Mouse (Mus musculus) liver, embryonic 11.5 days (tissue): ENCODE data around the gene Kdm6a. TPM values are rescaled to one million over a fixed set of nuclear protein-coding genes. Genes with fewer than 3 reads are reported as not detected.

Experiments
- ATAC-seq: fragments of 200-750 bp; cut with Nextera tagmentation; replicated peaks from 2 replicates; pipeline ENCODE4 v1.8.0; 2017; ENCODE audit warnings: moderate number of reproducible peaks, mild to moderate bottlenecking, moderate TSS enrichment, moderate library complexity; ENCODE audit not compliant: low FRiP score
- DNase-seq: peaks from one replicate; pipeline ENCODE4 v3.0.0-alpha.2; 2017; ENCODE audit warnings: low spot score
- H3K27ac ChIP-seq: fragments of 300-500 bp; sonication (generic); 2 replicates; pipeline ENCODE4 v1.5.1; 2014; ENCODE audit warnings: mild to moderate bottlenecking, low read depth, low read length, control low read depth
- H3K27me3 ChIP-seq: fragments of 300-500 bp; sonication (generic); replicated peaks from 2 replicates; pipeline ENCODE4 v1.6.1; 2014; ENCODE audit warnings: low read length, mixed read lengths; ENCODE audit not compliant: control insufficient read depth, insufficient read depth
- H3K36me3 ChIP-seq: fragments of 300-500 bp; sonication (generic); 2 replicates; pipeline ENCODE4 v1.6.1; 2014; ENCODE audit warnings: mild to moderate bottlenecking, low read length, moderate library complexity, mixed read lengths; ENCODE audit not compliant: control insufficient read depth, insufficient read depth
- H3K4me1 ChIP-seq: fragments of 300-500 bp; sonication (generic); replicated peaks from 2 replicates; pipeline ENCODE4 v1.6.1; 2014; ENCODE audit warnings: low read length, mixed read lengths; ENCODE audit not compliant: control insufficient read depth, insufficient read depth
- H3K4me2 ChIP-seq: fragments of 300-500 bp; sonication (generic); 2 replicates; pipeline ENCODE4 v1.6.1; 2014; ENCODE audit warnings: mild to moderate bottlenecking, control low read depth, moderate library complexity
- H3K4me3 ChIP-seq: fragments of 300-500 bp; sonication (generic); 2 replicates; pipeline ENCODE4 v1.5.1; 2014; ENCODE audit warnings: low read depth, low read length, control low read depth
- H3K9ac ChIP-seq: fragments of 300-500 bp; sonication (generic); 2 replicates; pipeline ENCODE4 v1.6.1; 2014; ENCODE audit warnings: low read depth, low read length, control low read depth
- H3K9me3 ChIP-seq: fragments of 300-500 bp; sonication (generic); 2 replicates; pipeline ENCODE4 v1.6.1; 2016; ENCODE audit warnings: low read length, inconsistent platforms, mixed read lengths; ENCODE audit not compliant: control insufficient read depth
- WGBS: fragments of 180-500 bp; shearing (Covaris S2); extraction: QIAGEN DNeasy Blood & Tissue Kit; methylation state at CpG from one replicate; pipeline ENCODE4 v1.1.7; 2014; 5-methylcytosine and 5-hydroxymethylcytosine counted together
- polyA plus RNA-seq: library from polyadenylated mRNA; unstranded; fragments of >200 nt; fragmentation: Nextera tagmentation; extraction: Ambion mirVana; gene quantifications from 2 replicates; pipeline ENCODE4 v1.2.1, GENCODE M21; 2014

Kdm6a gene
- 22.8 and 25.5 TPM in 2 replicates for polyA plus RNA-seq

- H3K27me3 ChIP-seq, result no peaks in the 10 kb centered on the region
- WGBS, result 1% methylated on average over 49 of the region's 50 CpGs
- peak within 1 kb of the TSS; percentile 82 for H3K4me3 ChIP-seq
- H3K4me2 ChIP-seq, result peak within 1 kb of the TSS; percentile 70
- peak within 1 kb of the TSS; percentile 93 for H3K27ac ChIP-seq
- H3K36me3 ChIP-seq, result no peaks in the 10 kb centered on the region
- H3K9ac ChIP-seq, result peak within 1 kb of the TSS; percentile 90
- DNase-seq, result peak; percentile 91
- ATAC-seq, result peak; percentile 96
- no peaks in the 10 kb centered on the region for H3K4me1 ChIP-seq
- H3K9me3 ChIP-seq, result no peaks in the 10 kb centered on the region
These were observed at the start of gene Kdm6a for GRCm38 (mm10) chrX:18162192-18162857. Kdm6a (plus strand) TSS chrX:18162575.

GRCm38 (mm10) chrX:18145557-18145956, 16.8 kb upstream of the Kdm6a start, which contains the start of gene Dusp21:
Dusp21 (plus strand) TSS chrX:18145857.
- Histone ChIP-seq H3K9me3 (no peaks in the 10 kb centered on the region), H3K4me1 (no peaks in the 10 kb centered on the region), H3K27me3 (no peaks in the 10 kb centered on the region), H3K4me2 (no peak within 1 kb of the TSS), H3K36me3 (no peaks in the 10 kb centered on the region), H3K27ac (no peak within 1 kb of the TSS), H3K9ac (no peak within 1 kb of the TSS), H3K4me3 (no peak within 1 kb of the TSS)
- ATAC-seq, result no peak
- DNase-seq, result no peak
- WGBS, result 91% methylated on average over 1 of the region's 1 CpGs

- Histone ChIP-seq H3K9ac (no peak overlapping the region), H3K9me3 (no peaks in the 10 kb centered on the region), H3K4me2 (peak overlapping the region; percentile 70), H3K27ac (no peak overlapping the region), H3K36me3 (no peaks in the 10 kb centered on the region), H3K4me3 (no peak overlapping the region), H3K4me1 (no peaks in the 10 kb centered on the region), H3K27me3 (no peaks in the 10 kb centered on the region)
- ATAC-seq (no peak), DNase-seq (no peak)
- WGBS, result 61% methylated on average over 4 of the region's 4 CpGs
These were observed 1.5 kb upstream of the Kdm6a start for GRCm38 (mm10) chrX:18160734-18161442.

- H3K4me2 ChIP-seq, result peak overlapping the region; percentile 70
- H3K4me3 ChIP-seq, result peak overlapping the region; percentile 82
- H3K27ac ChIP-seq, result peak overlapping the region; percentile 75
- H3K27me3 ChIP-seq, result no peaks in the 10 kb centered on the region
- H3K9ac ChIP-seq, result peak overlapping the region; percentile 74
- H3K36me3 ChIP-seq, result no peaks in the 10 kb centered on the region
- under 1% methylated on average over 28 of the region's 28 CpGs for WGBS
- DNase-seq, result no peak
- peak; percentile 60 for ATAC-seq
- no peaks in the 10 kb centered on the region for H3K4me1 ChIP-seq
- H3K9me3 ChIP-seq, result no peaks in the 10 kb centered on the region
These were observed 581 bp upstream of the Kdm6a start for GRCm38 (mm10) chrX:18161796-18162191.

- Histone ChIP-seq H3K4me3 (peak overlapping the region; percentile 82), H3K36me3 (no peaks in the 10 kb centered on the region), H3K4me2 (peak overlapping the region; percentile 63), H3K9me3 (no peaks in the 10 kb centered on the region), H3K9ac (peak overlapping the region; percentile 90), H3K27me3 (no peaks in the 10 kb centered on the region), H3K27ac (peak overlapping the region; percentile 93), H3K4me1 (no peaks in the 10 kb centered on the region)
- ATAC-seq (no peak; the same call in 1 of the 2 replicates), DNase-seq (peak; percentile 68)
- WGBS, result under 1% methylated on average over 90 of the region's 95 CpGs
These were observed 721 bp downstream of the Kdm6a start for GRCm38 (mm10) chrX:18162861-18163731.

- peak overlapping the region; percentile 63 for H3K4me2 ChIP-seq
- 4% methylated on average over 10 of the region's 10 CpGs for WGBS
- H3K4me3 ChIP-seq, result peak overlapping the region; percentile 82
- H3K36me3 ChIP-seq, result no peaks in the 10 kb centered on the region
- no peaks in the 10 kb centered on the region for H3K27me3 ChIP-seq
- ATAC-seq (no peak), DNase-seq (peak; percentile 39)
- no peaks in the 10 kb centered on the region for H3K4me1 ChIP-seq
- H3K9me3 ChIP-seq, result no peaks in the 10 kb centered on the region
- H3K27ac ChIP-seq, result peak overlapping the region; percentile 93
- peak overlapping the region; percentile 90 for H3K9ac ChIP-seq
These were observed 1.7 kb downstream of the Kdm6a start for GRCm38 (mm10) chrX:18163917-18164624.

- no peaks in the 10 kb centered on the region for H3K27me3 ChIP-seq
- no peak overlapping the region for H3K9ac ChIP-seq
- H3K4me1 ChIP-seq, result no peaks in the 10 kb centered on the region
- H3K9me3 ChIP-seq, result no peaks in the 10 kb centered on the region
- peak overlapping the region; percentile 4; the same call in 1 of the 2 replicates for H3K4me2 ChIP-seq
- 55% methylated on average over 2 of the region's 2 CpGs for WGBS
- no peak overlapping the region for H3K4me3 ChIP-seq
- H3K36me3 ChIP-seq, result no peaks in the 10 kb centered on the region
- DNase-seq (no peak), ATAC-seq (no peak)
- H3K27ac ChIP-seq, result no peak overlapping the region
These were observed 2.7 kb downstream of the Kdm6a start for GRCm38 (mm10) chrX:18165121-18165520.

- DNase-seq (no peak), ATAC-seq (no peak)
- H3K4me3 ChIP-seq, result no peak overlapping the region
- H3K9me3 ChIP-seq, result no peaks in the 10 kb centered on the region
- H3K4me1 ChIP-seq, result no peaks in the 10 kb centered on the region
- H3K36me3 ChIP-seq, result no peaks in the 10 kb centered on the region
- no peak overlapping the region for H3K27ac ChIP-seq
- no peak overlapping the region for H3K4me2 ChIP-seq
- 80% methylated on average over 3 of the region's 3 CpGs for WGBS
- H3K9ac ChIP-seq, result no peak overlapping the region
- H3K27me3 ChIP-seq, result no peaks in the 10 kb centered on the region
These were observed 4.6 kb downstream of the Kdm6a start for GRCm38 (mm10) chrX:18166961-18167360.
